Mouse (Mus musculus): ENCODE measurements at regions not wholly inside any gene's neighbourhood (a gene's known extent, or its start where the extent isn't known, plus 50 kb on each side); places are given as distances from the start of the nearest gene placed in this dataset.
"Not testable (repeated sequence)": the region's sequence is repeated elsewhere in the genome, so short reads cannot be mapped to it uniquely, and the experiment has no call there.

DNA sequence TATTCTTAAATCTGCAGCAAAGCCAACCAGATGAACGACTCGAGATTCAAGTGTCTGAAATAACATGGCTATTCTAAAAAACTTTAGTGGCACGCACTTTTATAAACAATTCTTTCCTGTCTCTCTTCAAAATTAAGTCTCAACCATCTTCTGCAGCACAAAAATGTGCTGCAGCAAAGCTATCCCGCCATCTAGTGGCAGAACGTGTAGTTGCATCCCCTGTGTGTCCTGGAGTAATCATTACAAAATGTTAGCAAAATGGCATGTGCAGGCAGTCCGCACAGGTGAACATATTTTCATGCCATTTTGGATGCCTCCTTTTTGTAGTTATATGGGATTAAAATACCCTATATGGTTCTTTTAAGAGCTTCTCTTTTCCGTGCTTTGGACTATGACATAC, 293.1 kb upstream of the Slc7a14 start:
- peak; percentile 61 for DNase-seq (ENCODE audit: extremely low read depth, low read depth)

DNA sequence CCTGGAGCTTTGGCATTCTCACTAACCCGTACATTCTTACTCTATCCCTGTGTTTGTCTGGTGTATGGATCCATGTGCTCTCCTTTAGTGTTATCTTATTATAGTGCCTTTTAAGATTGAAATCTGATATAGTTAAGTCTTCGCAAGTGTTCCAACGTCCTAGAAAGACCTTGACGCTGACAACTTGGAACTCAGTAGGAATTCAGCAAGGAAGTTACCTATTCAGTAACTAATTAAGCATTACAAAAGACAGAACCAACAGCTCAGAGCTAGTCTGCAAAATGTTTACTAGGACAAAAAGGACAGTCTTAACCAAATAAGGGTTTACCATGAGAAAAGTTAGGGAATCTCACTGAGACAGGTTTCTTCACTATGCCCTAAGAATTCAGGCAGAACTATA, 286.4 kb upstream of the Slc7a14 start:
- DNase-seq (ENCODE audit: extremely low read depth, low read depth), result not testable (repeated sequence)

DNA sequence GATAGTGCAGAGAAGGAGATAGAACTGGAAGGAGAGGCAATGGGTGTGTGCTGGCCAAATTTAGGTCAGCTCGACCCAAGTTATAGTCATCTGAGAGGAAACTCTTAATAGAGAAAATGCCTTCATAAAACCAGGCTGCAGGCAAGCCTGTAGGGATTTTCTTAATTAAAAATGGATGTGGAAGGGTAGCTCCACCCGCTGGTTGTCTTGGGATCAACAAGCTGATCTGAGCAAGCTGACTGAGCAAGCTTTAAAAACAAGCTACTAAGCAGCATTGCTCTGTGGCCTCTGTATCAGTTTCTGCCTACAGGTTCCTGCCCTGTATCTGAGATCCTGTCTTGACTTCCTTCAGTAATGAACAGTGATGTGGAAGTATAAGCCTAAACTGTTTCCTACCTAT, 275.8 kb upstream of the Slc7a14 start:
- DNase-seq (ENCODE audit: extremely low read depth, low read depth), result no peak

DNA sequence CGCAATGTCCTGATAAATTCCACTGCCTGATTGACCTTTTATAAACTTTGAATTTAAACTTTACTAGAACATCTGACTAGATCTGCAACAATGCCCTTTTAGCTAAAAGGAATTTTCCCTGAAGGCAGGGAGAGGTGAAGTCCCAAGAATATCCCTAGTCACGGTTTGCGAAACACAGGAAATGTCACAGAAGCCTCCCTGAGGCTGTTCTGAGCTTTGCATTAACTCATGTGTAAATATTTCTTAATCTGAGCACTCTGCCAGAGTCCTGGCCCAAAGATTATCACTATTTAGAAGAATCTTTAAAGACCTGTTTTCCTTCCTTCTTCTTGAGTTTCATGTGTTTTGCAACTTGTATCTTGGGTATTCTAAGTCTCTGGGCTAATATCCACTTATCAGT, 263.7 kb upstream of the Slc7a14 start:
- no peak for DNase-seq (ENCODE audit: extremely low read depth, low read depth)
